Mouse (Mus musculus): Measurements from ENCODE around the gene Tuba1c. TPM values are rescaled to one million over a fixed set of nuclear protein-coding genes. Genes with fewer than 3 reads are reported as not detected.
A peak's percentile ranks its signal among the peaks of the same experiment; 100 is the strongest.

The Tuba1c gene
- polyA plus RNA-seq, 1 experiment from 2014 or later = 159 TPM

- H3K4me1 ChIP-seq (replicated peaks; ENCODE audit: control insufficient read depth, insufficient read depth) = 0 out of 2 replicates have a peak, but pooled peaks cover 2% of the 10 kb centered on the region
Observed at GRCm38 (mm10) chr15:98989701-98990430, 39.8 kb upstream of the Tuba1c start.

GRCm38 (mm10) chr15:98990669-98991539, 38.8 kb upstream of the Tuba1c start:
- Histone ChIP-seq H3K9ac (ENCODE audit: low read length) (no peak overlapping the region), H3K27me3 (ENCODE audit: control insufficient read depth, insufficient read depth, low read length) (no peaks in the 10 kb centered on the region), H3K9me3 (ENCODE audit: control insufficient read depth, low read length) (no peaks in the 10 kb centered on the region), H3K4me2 (replicated peaks; ENCODE audit: low read depth) (peak overlapping the region; percentile 21; the same call in 1 of the 2 replicates), H3K36me3 (ENCODE audit: control insufficient read depth, insufficient read depth, low read length) (no peaks in the 10 kb centered on the region), H3K4me3 (ENCODE audit: low read depth, low read length) (no peak overlapping the region), H3K27ac (replicated peaks) (peak overlapping the region; percentile 73), H3K4me1 (replicated peaks; ENCODE audit: control insufficient read depth, insufficient read depth) (0 out of 2 replicates have a peak, but pooled peaks cover 2% of the 10 kb centered on the region)
- DNase-seq (ENCODE audit: low spot score) (no peak), ATAC-seq (ENCODE audit: low FRiP score, low TSS enrichment) (no peak)
- no peak for TF ChIP-seq CTCF (IDR thresholded peaks at IDR 0.05; ENCODE audit: low read depth)
- TF ChIP-seq EP300 (optimal IDR thresholded peaks at IDR 0.05) = no peak
- WGBS = 27% methylated on average over 15 of the region's 15 CpGs

More at GRCm38 (mm10) chr15:98989701-98990430, 39.8 kb upstream of the Tuba1c start:
- H3K27me3 ChIP-seq (ENCODE audit: control insufficient read depth, insufficient read depth, low read length) = no peaks in the 10 kb centered on the region
- H3K9ac ChIP-seq (ENCODE audit: low read length) = no peak overlapping the region
- 43% methylated on average over 8 of the region's 12 CpGs for WGBS
- no peak overlapping the region for H3K4me3 ChIP-seq (ENCODE audit: low read depth, low read length)
- ATAC-seq (ENCODE audit: low FRiP score, low TSS enrichment) = no peak
- no peaks in the 10 kb centered on the region for H3K36me3 ChIP-seq (ENCODE audit: control insufficient read depth, insufficient read depth, low read length)
- peak overlapping the region; percentile 56; the same call in 1 of the 2 replicates for H3K27ac ChIP-seq (replicated peaks)
- TF ChIP-seq EP300 (optimal IDR thresholded peaks at IDR 0.05) = no peak
- TF ChIP-seq CTCF (IDR thresholded peaks at IDR 0.05; ENCODE audit: low read depth) = no peak
- DNase-seq (ENCODE audit: low spot score) = no peak
- no peaks in the 10 kb centered on the region for H3K9me3 ChIP-seq (ENCODE audit: control insufficient read depth, low read length)
- H3K4me2 ChIP-seq (replicated peaks; ENCODE audit: low read depth) = no peak overlapping the region

GRCm38 (mm10) chr15:98991540-98992050, 38.1 kb upstream of the Tuba1c start:
- peak overlapping the region; percentile 73 for H3K27ac ChIP-seq (replicated peaks)
- 0 out of 2 replicates have a peak, but pooled peaks cover 2% of the 10 kb centered on the region for H3K4me1 ChIP-seq (replicated peaks; ENCODE audit: control insufficient read depth, insufficient read depth)
- no peak overlapping the region for H3K4me3 ChIP-seq (ENCODE audit: low read depth, low read length)
- H3K4me2 ChIP-seq (replicated peaks; ENCODE audit: low read depth) = peak overlapping the region; percentile 21; the same call in 1 of the 2 replicates
- H3K9me3 ChIP-seq (ENCODE audit: control insufficient read depth, low read length) = no peaks in the 10 kb centered on the region
- no peaks in the 10 kb centered on the region for H3K36me3 ChIP-seq (ENCODE audit: control insufficient read depth, insufficient read depth, low read length)
- H3K27me3 ChIP-seq (ENCODE audit: control insufficient read depth, insufficient read depth, low read length) = no peaks in the 10 kb centered on the region
- WGBS = 35% methylated on average over 9 of the region's 9 CpGs
- DNase-seq (ENCODE audit: low spot score) (no peak), ATAC-seq (ENCODE audit: low FRiP score, low TSS enrichment) (no peak)
- no peak overlapping the region for H3K9ac ChIP-seq (ENCODE audit: low read length)
- TF ChIP-seq CTCF (IDR thresholded peaks at IDR 0.05; ENCODE audit: low read depth) (no peak), EP300 (optimal IDR thresholded peaks at IDR 0.05) (no peak)

GRCm38 (mm10) chr15:98992086-98992912, 37.4 kb upstream of the Tuba1c start:
- DNase-seq (ENCODE audit: low spot score) (no peak), ATAC-seq (ENCODE audit: low FRiP score, low TSS enrichment) (peak; percentile 38; the same call in 1 of the 2 replicates)

More at GRCm38 (mm10) chr15:98992086-98992912, 37.4 kb upstream of the Tuba1c start:
- Histone ChIP-seq H3K4me1 (replicated peaks; ENCODE audit: control insufficient read depth, insufficient read depth) (0 out of 2 replicates have a peak, but pooled peaks cover 2% of the 10 kb centered on the region), H3K36me3 (ENCODE audit: control insufficient read depth, insufficient read depth, low read length) (no peaks in the 10 kb centered on the region), H3K4me3 (ENCODE audit: low read depth, low read length) (peak overlapping the region; percentile 37), H3K9me3 (ENCODE audit: control insufficient read depth, low read length) (no peaks in the 10 kb centered on the region), H3K4me2 (replicated peaks; ENCODE audit: low read depth) (peak overlapping the region; percentile 59), H3K9ac (ENCODE audit: low read length) (no peak overlapping the region), H3K27ac (replicated peaks) (peak overlapping the region; percentile 73), H3K27me3 (ENCODE audit: control insufficient read depth, insufficient read depth, low read length) (no peaks in the 10 kb centered on the region)
- WGBS = 29% methylated on average over 17 of the region's 17 CpGs
- TF ChIP-seq EP300 (optimal IDR thresholded peaks at IDR 0.05) (no peak), CTCF (IDR thresholded peaks at IDR 0.05; ENCODE audit: low read depth) (no peak)
